Mouse (Mus musculus) hindbrain, embryonic 12.5 days (tissue): ENCODE measurements at regions not wholly inside any gene's neighbourhood (a gene's known extent, or its start where the extent isn't known, plus 50 kb on each side); places are given as distances from the start of the nearest gene placed in this dataset.

Source experiments
- ATAC-seq: fragments of 200-750 bp; cut with Nextera tagmentation; 2 replicates; pipeline ENCODE4 v1.8.0; 2017; ENCODE audit warnings: moderate TSS enrichment; ENCODE audit not compliant: low FRiP score
- H3K27ac ChIP-seq: fragments of 300-500 bp; sonication (generic); 2 replicates; pipeline ENCODE4 v1.5.1; 2016; ENCODE audit warnings: mild to moderate bottlenecking
- H3K27me3 ChIP-seq: fragments of 300-500 bp; sonication (generic); 2 replicates; pipeline ENCODE4 v1.6.1; 2016; ENCODE audit warnings: mild to moderate bottlenecking
- H3K36me3 ChIP-seq: fragments of 300-500 bp; sonication (generic); 2 replicates; pipeline ENCODE4 v1.6.1; 2016; ENCODE audit warnings: mild to moderate bottlenecking
- H3K4me1 ChIP-seq: fragments of 300-500 bp; sonication (generic); 2 replicates; pipeline ENCODE4 v1.6.1; 2016
- H3K4me2 ChIP-seq: fragments of 300-500 bp; sonication (generic); replicated peaks from 2 replicates; pipeline ENCODE4 v1.6.1; 2016; ENCODE audit warnings: mild to moderate bottlenecking
- H3K4me3 ChIP-seq: fragments of 300-500 bp; sonication (generic); 2 replicates; pipeline ENCODE4 v1.5.1; 2016; ENCODE audit warnings: mild to moderate bottlenecking
- H3K9ac ChIP-seq: fragments of 300-500 bp; sonication (generic); 2 replicates; pipeline ENCODE4 v1.6.1; 2016; ENCODE audit warnings: mild to moderate bottlenecking, moderate library complexity
- H3K9me3 ChIP-seq: fragments of 300-500 bp; sonication (generic); replicated peaks from 2 replicates; pipeline ENCODE4 v1.6.1; 2016; ENCODE audit warnings: mild to moderate bottlenecking
- WGBS: fragments of 180-500 bp; shearing (Covaris S2); methylation state at CpG from one replicate; pipeline ENCODE4 v1.1.7; 2016; 5-methylcytosine and 5-hydroxymethylcytosine counted together

DNA sequence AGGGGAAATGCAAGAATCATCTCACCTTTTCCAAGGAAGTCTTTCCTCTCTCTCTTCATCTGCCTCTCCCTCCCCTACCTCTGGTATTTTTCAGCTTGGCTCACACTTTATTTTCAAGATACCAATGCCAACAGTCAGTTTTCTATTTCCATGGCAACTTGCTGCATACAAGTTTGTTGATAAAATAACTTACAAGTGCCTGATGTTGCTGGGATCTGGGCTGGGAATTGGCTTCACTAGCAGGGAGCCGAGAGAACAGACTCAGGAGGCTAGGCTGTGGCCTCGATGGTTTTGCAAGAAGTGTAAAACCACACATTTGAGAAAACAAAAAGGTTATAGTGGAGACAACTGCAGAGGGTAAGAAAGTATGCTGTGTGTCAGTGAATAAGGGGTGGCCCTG lies 94.6 kb upstream of the Kcnd3 start:
- H3K4me3 ChIP-seq = no peak overlapping the region
- H3K4me1 ChIP-seq = peaks cover 18% of the 10 kb centered on the region
- H3K9ac ChIP-seq = no peak overlapping the region
- H3K4me2 ChIP-seq = no peak overlapping the region
- no peaks in the 10 kb centered on the region for H3K36me3 ChIP-seq
- no peak overlapping the region for H3K27ac ChIP-seq
- no peaks in the 10 kb centered on the region for H3K9me3 ChIP-seq
- ATAC-seq = no peak
- no peaks in the 10 kb centered on the region for H3K27me3 ChIP-seq
- 71% methylated on average over 2 of the region's 2 CpGs for WGBS

DNA sequence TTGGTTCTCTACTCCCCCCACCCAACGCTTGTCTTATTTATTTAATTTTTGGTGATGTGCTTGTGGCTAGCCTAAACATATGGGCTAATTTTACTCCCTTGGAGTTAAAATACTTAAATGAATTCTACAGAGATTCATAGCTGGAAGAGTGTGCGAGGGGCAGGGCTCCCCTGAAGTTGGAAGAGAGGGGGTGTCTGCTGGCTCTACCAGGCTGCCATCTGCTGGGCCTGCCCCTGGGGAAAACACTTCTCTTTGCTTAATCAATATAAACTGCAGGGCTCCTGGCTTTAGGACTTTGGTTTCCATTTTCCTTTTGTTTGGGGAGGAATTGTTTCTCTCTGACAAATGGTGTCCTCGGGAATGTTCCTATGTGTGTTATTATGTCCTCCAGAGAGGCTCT lies 92.5 kb upstream of the Kcnd3 start:
- Histone ChIP-seq H3K36me3 (no peaks in the 10 kb centered on the region), H3K4me3 (no peak overlapping the region), H3K4me2 (no peak overlapping the region), H3K9me3 (no peaks in the 10 kb centered on the region), H3K27ac (peak overlapping the region; percentile 24; the same call in 1 of the 2 replicates), H3K4me1 (peaks cover 18% of the 10 kb centered on the region), H3K9ac (no peak overlapping the region), H3K27me3 (no peaks in the 10 kb centered on the region)
- ATAC-seq = peak; percentile 66; the same call in 1 of the 2 replicates
- WGBS = 39% methylated on average over 3 of the region's 3 CpGs

DNA sequence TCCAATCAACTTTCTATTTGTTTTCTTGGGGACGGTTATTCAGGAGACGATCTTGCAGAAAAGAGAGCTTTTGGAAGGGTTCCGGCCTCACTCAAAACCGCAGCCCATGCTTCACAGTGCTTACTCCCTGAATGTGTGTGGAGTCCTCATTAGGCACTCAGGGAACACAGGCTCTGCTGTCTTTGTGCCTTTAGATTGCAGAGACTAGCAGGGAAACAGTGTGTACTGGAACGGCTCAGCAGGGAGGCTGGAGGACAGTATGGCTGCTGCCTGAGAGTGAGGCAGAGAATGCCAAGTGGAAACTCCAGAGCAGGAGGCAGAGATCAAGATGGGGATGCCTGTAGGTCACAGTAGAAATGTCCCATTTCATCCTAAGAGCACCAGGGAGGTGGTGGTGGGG lies 87.4 kb upstream of the Kcnd3 start:
- H3K27me3 ChIP-seq = no peaks in the 10 kb centered on the region

DNA sequence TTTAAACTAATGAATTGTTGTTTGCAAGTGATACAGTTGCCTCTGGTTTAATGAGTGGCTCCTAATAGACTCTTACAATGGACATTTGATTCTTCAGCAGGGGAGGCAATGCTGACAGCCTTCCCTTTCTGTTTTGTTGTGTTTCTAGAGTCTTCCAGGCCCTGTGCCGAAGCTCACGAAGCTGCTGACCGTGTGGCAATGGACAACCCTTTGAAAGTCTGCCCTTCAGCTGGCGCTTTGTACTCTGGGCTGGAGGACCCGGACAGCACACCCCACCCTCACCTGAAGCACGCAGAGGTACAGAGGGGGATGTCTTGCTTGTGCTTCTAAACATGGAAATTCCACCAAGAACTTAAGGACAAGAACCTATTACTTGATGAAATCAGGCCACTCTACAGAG lies 85.3 kb upstream of the Kcnd3 start:
- no peak overlapping the region for H3K9ac ChIP-seq
- ATAC-seq = no peak
- H3K27ac ChIP-seq = no peak overlapping the region
- H3K9me3 ChIP-seq = no peaks in the 10 kb centered on the region
- no peak overlapping the region for H3K4me2 ChIP-seq
- no peaks in the 10 kb centered on the region for H3K27me3 ChIP-seq
- H3K4me1 ChIP-seq = 0 out of 2 replicates have a peak, but pooled peaks cover 6% of the 10 kb centered on the region
- no peak overlapping the region for H3K4me3 ChIP-seq
- no peaks in the 10 kb centered on the region for H3K36me3 ChIP-seq
- WGBS = 82% methylated on average over 6 of the region's 6 CpGs

More for the DNA sequence above, 87.4 kb upstream of the Kcnd3 start:
- no peak overlapping the region for H3K4me2 ChIP-seq
- peaks cover 8% of the 10 kb centered on the region for H3K4me1 ChIP-seq
- H3K4me3 ChIP-seq = no peak overlapping the region
- 75% methylated on average over 5 of the region's 5 CpGs for WGBS
- H3K9me3 ChIP-seq = no peaks in the 10 kb centered on the region
- H3K36me3 ChIP-seq = no peaks in the 10 kb centered on the region
- no peak overlapping the region for H3K27ac ChIP-seq
- no peak overlapping the region for H3K9ac ChIP-seq
- ATAC-seq = no peak

DNA sequence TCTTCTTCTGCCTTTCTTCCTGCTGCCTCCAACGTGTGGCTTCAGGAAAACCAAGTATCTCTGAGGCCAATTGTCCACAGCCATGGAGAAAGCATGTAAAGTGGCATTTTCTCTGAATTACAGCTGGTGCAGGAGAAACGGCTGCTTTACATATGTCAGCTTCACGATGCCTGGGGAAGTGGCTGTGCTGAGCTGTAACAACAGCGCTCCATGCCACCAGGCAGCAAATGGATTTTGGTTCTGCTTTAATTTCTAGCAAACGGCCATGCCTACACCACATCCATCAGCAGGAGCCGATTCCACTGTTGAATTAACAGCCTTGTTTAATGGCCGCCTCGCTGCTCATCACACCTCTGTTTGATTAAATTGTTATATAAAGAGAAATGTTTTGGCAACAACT lies 84.2 kb upstream of the Kcnd3 start:
- Histone ChIP-seq H3K27ac (no peak overlapping the region), H3K27me3 (no peaks in the 10 kb centered on the region), H3K36me3 (no peaks in the 10 kb centered on the region), H3K9me3 (no peaks in the 10 kb centered on the region), H3K4me3 (no peak overlapping the region), H3K4me1 (0 out of 2 replicates have a peak, but pooled peaks cover 6% of the 10 kb centered on the region), H3K9ac (no peak overlapping the region), H3K4me2 (no peak overlapping the region)
- WGBS = 72% methylated on average over 8 of the region's 8 CpGs
- no peak for ATAC-seq

DNA sequence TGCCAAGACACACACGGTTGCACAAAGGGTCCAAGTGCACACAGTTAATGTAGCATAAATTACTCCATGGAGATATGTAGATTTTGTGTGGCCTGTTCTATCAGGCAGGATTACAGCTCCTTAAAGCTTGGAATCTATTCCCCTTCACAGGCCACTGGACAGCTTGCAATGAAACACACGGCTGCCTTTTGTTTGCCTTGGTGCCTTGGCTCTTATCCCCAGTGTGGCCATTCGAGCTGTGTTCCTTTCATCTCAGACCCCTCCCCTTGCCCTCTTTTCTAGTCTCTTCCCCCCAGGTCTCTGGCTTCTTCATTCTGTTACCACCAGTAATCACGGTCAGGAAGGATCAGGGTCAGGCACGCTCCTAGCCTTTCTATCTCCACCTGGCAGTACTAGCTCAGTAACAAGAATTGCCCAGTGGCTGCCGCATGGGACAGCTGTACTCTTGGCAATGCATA lies 79.7 kb upstream of the Kcnd3 start:
- H3K27ac ChIP-seq = no peak overlapping the region; the same call in 1 of the 2 replicates
- 0 out of 2 replicates have a peak, but pooled peaks cover 3% of the 10 kb centered on the region for H3K4me1 ChIP-seq
- 47% methylated on average over 6 of the region's 6 CpGs for WGBS
- H3K9me3 ChIP-seq = no peaks in the 10 kb centered on the region
- no peak overlapping the region for H3K4me2 ChIP-seq
- H3K4me3 ChIP-seq = no peak overlapping the region
- no peaks in the 10 kb centered on the region for H3K36me3 ChIP-seq
- no peak overlapping the region for H3K9ac ChIP-seq
- ATAC-seq = peak; percentile 53; the same call in 1 of the 2 replicates
- H3K27me3 ChIP-seq = no peaks in the 10 kb centered on the region

DNA sequence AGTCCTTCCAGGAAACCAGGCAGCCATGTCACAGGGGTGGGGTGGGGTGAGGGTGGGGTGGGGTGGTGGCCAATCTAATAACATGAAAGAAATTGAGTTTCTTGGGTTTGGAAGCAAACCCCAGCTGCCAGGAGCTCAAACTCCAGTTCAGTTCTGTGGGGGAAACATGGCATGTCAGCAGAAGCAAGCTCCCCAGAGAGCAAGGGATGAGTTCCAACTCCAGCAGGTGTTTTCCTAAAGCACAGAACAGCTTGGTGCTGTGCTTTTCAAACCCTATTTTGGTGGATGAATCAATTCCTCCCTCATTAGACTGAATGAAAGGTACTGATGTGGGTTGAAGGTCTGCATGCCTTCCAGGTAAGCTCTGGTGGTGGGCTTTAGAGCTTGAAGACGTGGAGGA lies 77.8 kb upstream of the Kcnd3 start:
- Histone ChIP-seq H3K27me3 (no peaks in the 10 kb centered on the region), H3K4me3 (no peak overlapping the region), H3K9ac (no peak overlapping the region), H3K4me1 (0 out of 2 replicates have a peak, but pooled peaks cover 3% of the 10 kb centered on the region), H3K36me3 (no peaks in the 10 kb centered on the region), H3K9me3 (no peaks in the 10 kb centered on the region), H3K27ac (no peak overlapping the region), H3K4me2 (no peak overlapping the region)
- no peak for ATAC-seq
- WGBS = 78% methylated on average over 1 of the region's 1 CpGs

DNA sequence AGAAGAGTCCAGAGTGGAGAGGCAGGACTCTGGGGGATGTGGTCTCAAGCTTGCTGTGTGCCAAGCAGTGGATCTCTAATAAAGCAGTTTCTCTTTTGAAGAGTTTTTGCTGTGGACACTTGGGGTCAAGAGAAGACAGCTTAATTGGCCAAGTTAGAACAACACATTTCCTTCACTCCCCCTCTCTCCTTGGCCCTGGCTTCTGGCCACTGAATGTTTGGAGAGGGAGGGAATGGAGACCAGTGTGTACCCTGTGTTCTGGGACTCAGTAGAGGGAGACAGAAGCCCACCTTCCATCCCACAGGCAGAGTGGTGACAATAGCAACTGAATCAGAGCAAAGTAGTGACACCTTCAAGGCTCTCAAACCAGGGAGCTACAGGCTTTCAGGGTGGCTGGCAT lies 77.3 kb upstream of the Kcnd3 start:
- Histone ChIP-seq H3K9me3 (no peaks in the 10 kb centered on the region), H3K4me3 (no peak overlapping the region), H3K4me2 (no peak overlapping the region), H3K36me3 (no peaks in the 10 kb centered on the region), H3K27me3 (no peaks in the 10 kb centered on the region), H3K9ac (no peak overlapping the region), H3K4me1 (0 out of 2 replicates have a peak, but pooled peaks cover 3% of the 10 kb centered on the region), H3K27ac (no peak overlapping the region)
- no peak for ATAC-seq

DNA sequence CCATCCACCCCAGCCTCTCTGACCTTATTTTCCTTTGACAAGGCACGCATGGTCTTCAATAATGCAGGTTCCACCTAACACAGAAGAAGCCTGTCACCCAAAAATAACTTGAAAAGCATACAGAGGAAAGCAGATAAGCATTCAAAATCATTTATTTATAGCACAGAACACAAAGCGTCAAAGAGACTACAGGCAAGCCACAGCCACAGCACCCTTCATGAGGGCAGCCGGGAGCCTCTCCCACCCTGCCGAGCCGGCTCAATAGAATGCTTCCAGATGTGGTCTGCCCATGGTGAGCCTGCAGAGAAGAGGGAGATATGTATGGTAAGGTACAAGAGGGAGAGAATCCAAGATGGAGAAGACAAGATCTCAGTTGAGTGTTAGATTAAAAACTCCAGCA lies 76.7 kb upstream of the Kcnd3 start:
- Histone ChIP-seq H3K4me2 (no peak overlapping the region), H3K27ac (no peak overlapping the region), H3K9ac (no peak overlapping the region), H3K4me1 (0 out of 2 replicates have a peak, but pooled peaks cover under 1% of the 10 kb centered on the region), H3K36me3 (no peaks in the 10 kb centered on the region), H3K27me3 (no peaks in the 10 kb centered on the region), H3K9me3 (no peaks in the 10 kb centered on the region), H3K4me3 (no peak overlapping the region)
- ATAC-seq = no peak
- WGBS = 83% methylated on average over 5 of the region's 5 CpGs

DNA sequence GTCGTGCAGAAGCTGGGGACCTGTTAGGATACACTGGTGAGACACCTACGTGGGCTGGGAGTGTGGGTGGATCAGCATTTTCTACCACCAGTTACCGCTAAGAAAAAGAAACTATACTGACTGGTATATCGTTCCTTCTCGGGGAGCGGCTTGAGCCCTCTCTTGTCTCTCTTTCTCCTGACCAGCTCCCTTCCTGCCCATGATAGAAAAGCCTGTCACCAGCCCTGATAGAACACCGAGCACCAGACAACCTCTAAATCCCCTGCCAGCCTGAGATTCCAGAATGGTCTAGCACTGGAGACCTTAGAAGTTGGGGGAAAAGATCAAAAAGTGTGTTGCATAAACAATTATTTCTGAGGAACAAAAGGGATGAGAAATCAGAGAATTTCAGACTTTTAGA lies 76.3 kb upstream of the Kcnd3 start:
- Histone ChIP-seq H3K27ac (no peak overlapping the region), H3K27me3 (no peaks in the 10 kb centered on the region), H3K9ac (no peak overlapping the region), H3K4me3 (no peak overlapping the region), H3K9me3 (no peaks in the 10 kb centered on the region), H3K36me3 (no peaks in the 10 kb centered on the region), H3K4me2 (no peak overlapping the region), H3K4me1 (no peaks in the 10 kb centered on the region)
- no peak for ATAC-seq
- 86% methylated on average over 7 of the region's 7 CpGs for WGBS

DNA sequence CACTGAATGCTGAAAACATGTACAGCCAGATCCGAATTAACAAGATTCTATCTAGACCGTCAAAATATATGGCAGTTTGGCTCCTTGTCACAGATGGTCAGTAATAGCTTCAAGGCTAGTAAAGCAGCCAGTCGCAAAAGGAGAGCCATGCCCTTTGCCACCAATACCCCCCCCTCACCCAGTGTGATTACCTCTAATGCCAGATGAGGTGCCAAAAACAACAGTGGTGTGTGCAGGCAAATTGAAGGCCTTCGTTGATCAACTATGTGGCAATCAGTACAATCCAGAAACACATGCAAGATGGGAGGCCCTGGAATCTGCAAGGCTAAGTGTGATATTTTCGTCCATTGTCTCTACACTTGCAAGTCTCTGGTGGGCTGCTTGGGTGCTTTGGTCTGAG lies 75.8 kb upstream of the Kcnd3 start:
- ATAC-seq = no peak
- Histone ChIP-seq H3K9me3 (no peaks in the 10 kb centered on the region), H3K27ac (no peak overlapping the region), H3K4me2 (no peak overlapping the region), H3K27me3 (no peaks in the 10 kb centered on the region), H3K4me1 (no peaks in the 10 kb centered on the region), H3K9ac (no peak overlapping the region), H3K4me3 (no peak overlapping the region), H3K36me3 (no peaks in the 10 kb centered on the region)
- whole genome bisulfite sequencing = 85% methylated on average over 5 of the region's 5 CpGs

DNA sequence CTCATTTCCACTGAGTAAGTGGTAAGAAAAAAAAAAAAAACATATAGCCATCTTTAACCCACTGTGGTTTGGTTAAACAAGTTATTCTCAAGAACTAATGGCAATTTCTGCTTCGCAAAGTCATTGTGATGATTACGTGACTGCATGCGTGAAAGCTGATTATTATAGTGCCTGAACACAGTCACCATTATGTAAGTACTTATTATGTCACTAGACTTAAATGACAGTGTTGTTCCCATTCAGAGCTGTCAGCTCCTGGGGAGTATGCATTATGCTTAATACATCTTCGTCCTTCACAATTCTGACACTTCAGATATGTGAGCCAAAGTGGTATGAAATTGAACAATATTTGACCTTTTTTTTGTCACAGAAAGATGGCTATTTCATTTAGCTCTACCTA lies 71.3 kb upstream of the Kcnd3 start:
- no peaks in the 10 kb centered on the region for H3K9me3 ChIP-seq
- 74% methylated on average over 4 of the region's 4 CpGs for WGBS
- H3K4me1 ChIP-seq = no peaks in the 10 kb centered on the region
- no peak overlapping the region for H3K4me2 ChIP-seq
- no peak for ATAC-seq
- H3K4me3 ChIP-seq = no peak overlapping the region
- H3K27ac ChIP-seq = no peak overlapping the region
- no peak overlapping the region for H3K9ac ChIP-seq
- H3K27me3 ChIP-seq = no peaks in the 10 kb centered on the region
- H3K36me3 ChIP-seq = no peaks in the 10 kb centered on the region

DNA sequence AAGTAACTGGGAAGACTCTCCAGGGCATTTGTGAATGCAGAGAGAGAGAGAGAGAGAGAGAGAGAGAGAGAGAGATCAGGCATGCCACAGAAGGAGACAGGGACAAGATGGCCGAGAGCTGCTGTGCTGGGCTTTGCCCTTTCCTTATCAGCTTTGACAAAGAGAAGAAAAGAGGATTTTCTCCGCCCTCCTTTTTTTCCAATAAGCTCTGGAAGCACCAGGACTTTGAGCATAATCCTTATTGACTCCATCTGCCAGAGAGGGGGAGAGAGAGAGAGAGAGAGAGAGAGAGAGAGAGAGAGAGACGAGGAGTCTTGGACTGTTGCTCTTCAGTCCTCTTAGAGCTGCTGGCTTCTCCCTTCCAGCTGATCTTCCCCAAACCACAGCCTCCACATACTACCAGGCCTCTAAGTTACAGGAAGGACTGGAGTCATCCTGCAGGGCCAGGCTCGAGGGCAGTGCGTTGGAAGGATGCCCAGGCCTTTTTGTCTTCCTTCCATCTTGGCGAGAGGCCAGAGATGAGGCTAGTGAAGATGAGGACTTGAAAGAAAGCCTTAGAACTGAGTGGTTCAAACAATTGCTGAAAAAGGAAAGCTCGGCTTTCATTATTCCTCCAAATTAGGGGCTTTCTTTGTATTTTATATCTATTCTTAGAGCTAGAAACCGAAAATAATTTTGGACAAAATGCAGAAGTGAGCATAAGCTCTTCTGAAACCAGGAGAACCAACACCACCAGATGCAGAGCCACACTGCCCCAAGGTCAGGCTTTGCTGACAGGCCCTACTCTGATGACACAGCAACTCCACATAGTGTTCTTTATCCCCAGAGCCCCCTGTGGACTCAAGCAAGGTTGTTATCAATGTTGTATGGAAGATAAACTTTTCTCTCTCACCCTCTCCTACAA lies 59.3 kb upstream of the Kcnd3 start:
- no peak overlapping the region for H3K27ac ChIP-seq
- no peaks in the 10 kb centered on the region for H3K4me1 ChIP-seq
- no peak overlapping the region for H3K4me3 ChIP-seq
- H3K9ac ChIP-seq = no peak overlapping the region
- no peaks in the 10 kb centered on the region for H3K9me3 ChIP-seq
- whole genome bisulfite sequencing = 60% methylated on average over 7 of the region's 8 CpGs
- ATAC-seq = no peak
- H3K27me3 ChIP-seq = no peaks in the 10 kb centered on the region
- no peaks in the 10 kb centered on the region for H3K36me3 ChIP-seq
- H3K4me2 ChIP-seq = no peak overlapping the region
